Mouse (Mus musculus) cerebellum, postnatal 25 days (tissue): Measurements from ENCODE around the gene Leng8.

Experiments used
- DNase-seq, 2 experiments: peaks; one replicate each; pipeline ENCODE4 v3.0.0; 2021; ENCODE audit warnings: mixed read lengths in 2 of 2

Leng8 gene

DNA sequence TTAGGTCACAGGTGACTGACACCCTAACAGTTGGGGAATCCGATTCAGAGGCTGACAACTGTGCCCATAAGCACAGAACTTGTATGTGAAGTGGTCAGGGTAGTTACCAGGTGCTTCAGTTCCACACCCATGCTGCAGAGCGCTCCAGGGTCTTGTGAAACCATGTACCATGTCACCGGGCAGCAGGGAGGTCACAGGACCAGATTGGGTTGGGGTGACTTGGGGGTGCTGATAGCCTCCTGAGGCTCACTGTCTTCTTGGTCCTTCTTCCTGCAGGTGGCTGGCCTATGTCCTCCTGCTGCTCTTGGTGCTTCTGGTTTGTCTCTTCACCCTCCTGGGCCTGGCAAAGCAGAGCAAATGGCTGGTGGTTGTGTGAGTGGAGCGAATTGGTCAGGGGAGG is 8.9 kb upstream of the Leng8 start:
- no peak for DNase-seq

DNA sequence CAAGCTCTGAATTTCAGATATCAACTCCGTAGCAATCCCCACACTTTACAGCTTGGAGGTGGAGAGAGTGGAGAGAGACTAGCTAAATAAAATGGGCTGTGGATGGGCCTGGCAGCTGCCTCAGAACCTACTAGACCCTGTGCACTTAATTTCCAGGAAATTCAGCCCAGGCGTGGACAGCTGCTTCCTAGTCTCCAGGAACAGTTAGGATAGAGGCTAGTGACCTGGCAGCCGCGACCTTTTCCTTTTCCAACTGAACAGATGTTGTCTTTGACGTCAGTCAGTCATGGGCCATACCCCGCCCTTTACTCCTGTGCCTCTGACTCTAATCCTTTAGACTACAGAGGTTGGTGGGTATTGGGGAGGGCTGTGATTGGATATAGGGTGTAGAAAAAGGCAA is 8.0 kb upstream of the Leng8 start:
- no peak for DNase-seq

DNA sequence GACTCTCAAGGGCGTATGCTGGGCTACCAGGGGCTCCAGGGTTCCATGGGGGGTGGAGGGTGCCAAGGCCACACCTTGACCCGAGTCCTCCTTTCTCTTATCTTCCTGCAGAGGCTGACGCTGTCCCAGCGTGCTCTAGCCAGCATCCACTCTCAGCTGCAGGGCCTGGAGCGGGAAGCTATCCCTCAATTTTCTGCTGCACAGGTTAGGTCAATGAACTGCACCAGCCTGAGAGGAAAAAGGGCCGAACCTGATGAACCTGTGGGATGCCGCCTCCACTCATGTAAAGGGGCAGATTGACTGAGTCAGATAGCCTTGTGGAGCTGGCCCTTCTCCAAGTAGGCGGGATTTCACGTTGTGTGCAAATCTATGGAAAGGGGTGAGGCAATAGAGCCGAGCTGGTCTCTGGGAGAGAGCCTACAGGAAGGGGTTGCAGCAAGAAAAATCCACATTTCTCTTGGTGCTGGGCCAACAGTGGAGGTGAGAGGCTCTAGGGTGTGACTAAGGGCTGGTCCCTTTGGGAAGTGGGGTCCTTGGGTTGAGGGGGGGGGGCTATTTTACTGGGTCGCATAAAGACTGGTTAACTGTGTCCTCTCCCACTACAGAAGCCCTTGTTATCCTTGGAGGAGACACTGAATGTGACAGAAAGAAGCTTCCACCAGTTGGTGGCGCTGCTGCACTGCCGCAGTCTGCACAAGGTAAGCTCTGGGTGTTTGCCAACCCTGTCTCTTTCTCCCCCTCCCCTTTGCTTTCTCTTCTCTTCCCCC is 6.0 kb upstream of the Leng8 start:
- peak; percentile 89 to 94 for DNase-seq

DNA sequence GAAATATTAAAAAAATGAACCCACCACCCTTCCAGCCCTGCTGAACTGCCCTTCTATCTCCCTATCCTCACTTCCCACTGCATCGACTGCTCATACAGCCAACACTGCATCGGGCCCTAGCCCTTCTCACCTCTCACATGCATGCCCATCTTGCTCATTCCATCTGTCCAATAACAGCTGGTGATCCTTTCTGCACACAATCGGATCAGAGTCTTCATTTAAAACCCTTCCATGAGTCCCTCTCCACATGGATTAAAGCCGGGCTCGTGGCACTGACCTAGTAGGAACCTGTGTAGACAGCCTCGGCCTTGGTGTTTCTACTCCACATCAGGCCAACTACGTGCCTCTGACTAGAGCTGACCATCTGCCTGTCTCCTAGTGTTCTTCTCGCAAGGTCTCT is 4.9 kb upstream of the Leng8 start:
- peak in 1 of 2 experiments; percentile 11 for DNase-seq

DNA sequence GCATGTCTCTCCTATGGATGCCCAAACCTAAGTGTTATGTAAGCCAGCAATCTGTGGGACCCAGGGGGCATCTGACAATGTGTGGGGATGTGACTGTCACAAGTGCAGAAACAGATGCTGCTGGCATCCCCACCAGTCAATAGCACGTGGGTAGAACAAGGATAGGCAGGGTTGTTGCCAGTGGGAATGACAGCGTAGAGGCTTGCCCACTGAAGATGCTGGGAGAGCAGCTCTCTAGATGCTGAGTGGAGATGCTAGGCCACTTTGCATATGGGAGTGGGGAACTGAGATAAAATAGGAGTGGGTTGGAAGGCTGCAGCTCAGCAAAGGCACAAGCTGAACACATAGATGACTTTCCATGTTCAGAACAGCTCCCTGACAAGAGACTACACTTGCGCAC is 4.3 kb upstream of the Leng8 start:
- peak in 1 of 2 experiments; percentile 16 for DNase-seq

DNA sequence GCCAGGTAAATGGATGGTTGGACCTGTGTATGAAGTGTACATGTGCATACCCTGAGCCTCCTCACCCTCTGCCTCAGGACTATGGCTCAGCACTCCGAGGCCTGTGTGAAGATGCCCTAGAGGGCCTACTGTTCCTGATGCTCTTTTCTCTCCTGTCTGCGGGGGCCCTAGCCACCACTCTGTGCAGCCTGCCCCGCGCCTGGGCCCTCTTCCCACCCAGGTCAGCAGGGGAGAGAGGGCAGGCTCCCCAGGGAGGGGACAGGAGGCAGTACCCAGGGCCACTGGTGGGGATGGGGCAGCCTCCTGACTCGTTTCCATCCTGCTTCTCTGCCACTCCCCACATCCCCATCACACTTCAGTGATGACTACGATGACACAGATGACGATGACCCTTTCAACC is 3.8 kb upstream of the Leng8 start:
- DNase-seq, result peak in 1 of 2 experiments; percentile 12

DNA sequence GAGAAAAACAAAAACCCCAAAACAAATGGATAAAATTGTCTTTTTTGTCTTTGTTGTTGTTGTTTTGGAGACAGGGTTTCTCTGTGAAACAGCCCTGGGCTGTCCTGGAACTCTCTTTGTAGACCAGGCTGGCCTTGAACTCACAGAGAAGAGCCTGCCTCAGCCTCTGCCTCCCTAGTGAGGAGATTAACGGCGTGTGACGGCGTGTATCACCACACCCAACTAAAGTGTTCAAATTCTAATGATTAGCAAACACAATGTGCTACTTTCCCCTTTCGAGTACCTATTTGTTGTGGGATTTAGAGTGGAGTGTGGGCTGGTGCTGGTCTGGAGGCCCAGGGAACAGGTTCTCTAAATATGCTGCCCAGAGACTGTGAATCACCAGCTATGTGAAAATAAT is 1.9 kb upstream of the Leng8 start:
- DNase-seq, result no peak

DNA sequence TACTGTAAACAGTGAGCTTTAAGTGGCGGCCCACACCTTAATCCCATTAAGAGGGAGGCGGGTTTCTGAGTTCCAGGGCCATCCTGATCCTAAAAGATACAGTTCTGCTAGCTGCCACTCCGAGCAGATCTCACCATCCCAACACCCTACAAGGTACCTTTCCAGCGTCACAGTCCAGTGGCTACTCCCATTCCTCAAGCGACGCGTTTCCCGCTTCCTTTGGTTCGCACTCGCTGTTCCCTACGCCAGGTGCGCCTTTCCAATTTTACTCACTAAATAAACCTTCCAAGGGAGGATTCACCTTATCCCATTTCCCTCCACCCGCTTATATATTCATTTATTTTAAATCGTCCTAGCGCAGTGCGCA is 452 bp upstream of the Leng8 start:
- DNase-seq, result no peak

DNA sequence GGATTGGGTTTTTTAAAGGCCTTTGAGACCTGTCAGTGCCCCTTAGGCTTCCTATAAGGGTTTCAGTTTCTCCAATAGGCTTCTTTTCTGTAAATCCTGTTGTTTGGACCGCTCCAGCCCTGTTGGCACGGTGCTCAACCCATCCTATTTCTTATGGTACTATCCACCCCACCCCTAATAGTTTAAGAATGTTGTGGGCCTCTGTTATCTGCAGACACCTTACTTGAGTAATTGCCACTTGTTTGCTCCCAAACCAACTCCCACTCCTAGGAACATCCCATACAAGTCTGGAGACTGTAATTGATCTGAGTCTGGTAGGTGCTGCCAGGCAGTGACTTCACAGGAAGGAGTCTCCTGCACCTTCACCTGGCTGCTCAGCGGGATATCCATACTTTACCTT is 907 bp downstream of the Leng8 start:
- DNase-seq, result peak in 1 of 2 experiments; percentile 15

DNA sequence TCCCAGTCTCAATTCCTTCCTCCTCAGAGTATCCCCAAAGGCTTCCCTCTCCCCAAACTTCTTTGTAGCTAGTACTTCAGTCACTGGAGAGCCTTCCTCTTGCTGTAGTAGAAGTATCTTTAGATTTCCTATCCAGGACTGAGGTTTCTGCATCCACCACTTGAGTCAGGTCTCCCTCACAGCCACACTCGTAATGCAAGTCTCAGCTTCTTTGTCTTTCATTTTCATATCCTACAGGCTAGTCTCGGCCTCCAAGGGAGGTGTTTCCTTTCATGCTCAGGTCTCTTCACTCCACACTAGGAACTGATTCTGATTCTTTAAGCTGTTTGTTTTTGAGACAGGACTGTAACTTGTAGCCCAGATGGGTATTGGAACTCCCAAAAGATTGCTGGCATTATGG is 1.3 kb downstream of the Leng8 start:
- DNase-seq, result no peak

DNA sequence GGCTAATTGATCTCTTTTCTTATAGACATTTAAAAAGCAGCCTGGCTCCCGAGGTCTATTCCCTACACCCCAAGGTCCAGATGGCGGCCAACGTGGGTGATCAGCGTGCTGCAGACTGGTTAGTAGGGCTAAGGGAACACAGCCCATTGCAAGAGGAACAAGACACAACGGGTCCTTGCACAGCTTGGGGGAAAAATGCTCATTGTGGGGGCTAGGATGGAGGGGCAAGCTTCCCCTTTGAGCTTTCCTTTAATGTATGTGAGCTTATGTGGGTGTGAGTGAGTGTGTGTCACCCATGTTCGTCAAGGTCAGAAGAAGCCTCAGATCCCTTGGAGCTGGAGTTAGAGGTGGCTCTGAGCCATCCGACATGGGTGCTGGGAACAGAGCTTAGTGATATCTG is 1.8 kb downstream of the Leng8 start:
- peak in 1 of 2 experiments; percentile 9 for DNase-seq

DNA sequence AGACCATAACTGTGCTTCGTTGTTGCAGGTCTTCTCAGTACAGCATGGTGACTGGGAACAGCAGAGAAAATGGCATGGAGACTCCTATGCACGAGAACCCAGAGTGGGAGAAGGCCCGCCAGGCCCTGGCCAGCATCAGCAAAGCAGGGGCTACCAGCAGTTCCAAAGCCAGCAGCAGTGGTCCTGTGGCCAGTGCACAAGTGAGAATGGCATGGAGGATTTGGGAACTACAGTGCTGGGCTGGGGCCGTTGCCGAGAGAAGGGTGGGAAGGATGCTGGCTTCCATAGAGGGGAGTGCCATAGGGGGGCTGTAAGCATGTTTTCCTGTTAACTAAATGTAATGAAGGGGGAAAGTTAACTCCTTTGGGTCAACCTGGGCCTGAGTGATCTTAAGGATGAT is 2.6 kb downstream of the Leng8 start:
- DNase-seq, result peak in 1 of 2 experiments; percentile 5

DNA sequence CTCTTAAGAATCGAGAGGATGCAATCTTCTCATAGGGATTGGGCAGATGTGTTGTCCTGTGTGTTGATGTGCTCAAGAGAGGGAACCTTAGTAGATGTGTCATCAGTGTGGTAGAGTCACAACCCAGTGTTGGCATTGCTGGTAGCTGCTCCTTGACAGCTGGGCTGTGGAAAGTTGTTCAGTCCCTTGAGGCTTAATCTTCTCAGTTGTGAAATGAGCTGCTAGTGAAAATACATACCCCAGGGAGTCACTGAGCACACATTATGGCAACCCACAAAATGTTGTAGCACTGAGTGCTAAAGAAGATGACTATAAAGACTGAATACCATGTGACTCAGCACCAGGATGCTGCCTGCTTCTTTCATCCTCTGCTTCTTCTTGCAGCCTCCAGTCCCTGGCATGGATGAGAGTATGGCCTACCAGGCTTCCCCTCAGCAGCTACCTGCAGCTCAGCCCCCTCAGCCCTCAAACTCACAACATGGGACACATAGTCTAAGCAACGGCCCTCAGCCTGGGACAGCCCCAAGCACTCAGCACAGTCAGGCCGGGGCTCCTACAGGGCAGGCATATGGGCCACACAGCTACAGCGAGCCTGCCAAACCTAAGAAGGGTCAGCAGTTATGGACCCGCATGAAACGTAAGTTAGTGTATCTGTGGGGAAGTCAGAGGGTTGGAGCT is 4.9 kb downstream of the Leng8 start:
- peak in 1 of 2 experiments; percentile 15 for DNase-seq

DNA sequence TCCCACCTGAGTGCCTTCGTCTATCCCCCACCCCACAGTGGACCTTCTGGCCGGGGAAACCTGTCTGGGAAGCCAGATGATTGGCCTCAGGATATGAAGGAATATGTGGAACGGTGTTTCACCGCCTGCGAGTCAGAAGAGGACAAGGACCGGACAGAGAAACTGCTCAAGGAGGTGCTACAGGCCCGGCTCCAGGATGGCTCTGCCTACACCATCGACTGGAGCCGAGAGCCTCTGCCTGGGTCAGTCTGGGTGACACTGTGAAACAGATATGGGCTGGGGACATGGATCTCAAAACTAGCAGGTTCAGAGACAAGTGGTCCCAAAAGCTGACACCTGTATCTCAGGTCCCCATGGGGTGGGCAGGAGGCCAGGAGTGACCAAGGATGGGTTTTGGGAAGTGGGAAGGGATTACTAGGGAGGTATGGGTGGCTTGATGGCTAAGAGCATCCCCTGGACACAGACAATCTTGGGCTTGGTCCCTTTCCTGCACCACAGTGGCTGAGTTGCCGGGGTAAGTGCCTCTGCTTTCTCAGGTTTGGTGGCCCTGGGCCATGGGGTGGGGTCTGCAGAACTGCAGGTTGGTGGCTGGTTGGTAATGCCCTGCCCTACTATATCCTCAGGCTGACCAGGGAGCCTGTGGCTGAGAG is 6.1 kb downstream of the Leng8 start:
- DNase-seq, result peak in 1 of 2 experiments; percentile 28

DNA sequence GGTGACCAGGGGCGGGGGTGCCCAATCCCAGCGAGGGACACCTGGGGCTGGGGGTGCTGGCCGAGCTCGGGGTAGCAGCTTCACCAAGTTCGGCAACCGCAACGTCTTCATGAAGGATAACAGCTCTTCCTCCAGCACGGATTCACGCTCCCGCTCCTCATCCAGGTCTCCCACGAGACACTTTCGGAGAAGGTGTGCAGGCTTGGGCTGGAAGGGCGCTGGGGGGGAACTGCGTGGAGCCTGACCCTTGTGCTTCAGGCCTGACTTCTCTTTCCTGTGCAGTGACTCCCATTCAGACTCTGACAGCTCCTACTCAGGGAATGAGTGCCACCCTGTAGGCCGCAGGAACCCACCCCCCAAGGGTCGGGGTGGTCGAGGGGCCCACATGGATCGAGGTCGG is 6.7 kb downstream of the Leng8 start:
- DNase-seq, result no peak

DNA sequence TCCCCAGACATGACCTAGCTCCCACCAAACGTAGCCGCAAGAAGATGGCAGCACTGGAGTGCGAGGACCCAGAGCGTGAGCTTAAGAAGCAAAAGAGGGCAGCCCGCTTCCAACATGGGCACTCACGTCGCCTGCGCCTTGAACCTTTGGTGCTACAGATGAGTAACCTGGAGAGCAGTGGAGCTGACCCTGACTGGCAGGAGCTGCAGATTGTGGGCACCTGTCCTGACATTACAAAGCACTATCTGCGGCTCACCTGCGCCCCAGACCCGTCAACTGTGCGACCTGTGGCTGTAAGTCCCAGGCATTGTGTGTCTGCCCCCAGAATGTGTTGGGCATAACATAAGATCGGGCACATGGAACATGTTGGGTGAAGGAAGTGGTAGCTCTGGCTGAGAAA is 7.2 kb downstream of the Leng8 start:
- no peak for DNase-seq

DNA sequence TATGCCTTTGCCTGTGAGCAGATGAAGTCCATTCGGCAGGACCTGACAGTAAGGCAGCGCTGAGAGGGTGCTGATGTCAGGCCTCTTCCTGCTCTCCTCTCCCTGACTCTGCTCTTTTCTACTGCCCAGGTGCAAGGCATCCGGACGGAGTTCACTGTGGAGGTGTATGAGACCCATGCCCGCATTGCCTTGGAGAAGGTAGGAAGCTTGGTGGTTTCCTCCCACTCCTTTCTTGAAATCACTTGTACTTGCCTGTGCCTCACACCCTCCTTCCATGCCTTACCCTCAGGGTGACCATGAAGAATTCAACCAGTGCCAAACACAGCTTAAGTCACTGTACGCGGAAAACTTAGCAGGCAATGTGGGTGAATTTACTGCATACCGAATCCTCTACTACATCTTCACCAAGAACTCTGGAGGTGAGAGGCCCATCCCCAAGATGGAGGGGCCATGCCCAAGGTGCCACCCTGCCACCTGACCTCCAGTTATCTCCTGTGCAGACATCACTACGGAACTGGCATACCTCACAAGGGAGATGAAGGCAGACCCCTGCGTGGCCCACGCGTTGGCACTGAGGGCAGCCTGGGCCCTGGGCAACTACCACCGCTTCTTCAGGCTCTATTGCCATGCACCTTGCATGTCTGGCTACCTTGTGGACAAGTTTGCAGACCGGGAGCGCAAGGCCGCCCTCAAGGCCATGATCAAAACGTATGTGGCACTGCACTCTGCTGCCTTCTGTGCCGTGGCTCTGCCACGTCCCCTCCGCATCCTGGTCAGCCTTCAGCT is 8.1 kb downstream of the Leng8 start:
- peak; percentile 14 to 22 for DNase-seq

DNA sequence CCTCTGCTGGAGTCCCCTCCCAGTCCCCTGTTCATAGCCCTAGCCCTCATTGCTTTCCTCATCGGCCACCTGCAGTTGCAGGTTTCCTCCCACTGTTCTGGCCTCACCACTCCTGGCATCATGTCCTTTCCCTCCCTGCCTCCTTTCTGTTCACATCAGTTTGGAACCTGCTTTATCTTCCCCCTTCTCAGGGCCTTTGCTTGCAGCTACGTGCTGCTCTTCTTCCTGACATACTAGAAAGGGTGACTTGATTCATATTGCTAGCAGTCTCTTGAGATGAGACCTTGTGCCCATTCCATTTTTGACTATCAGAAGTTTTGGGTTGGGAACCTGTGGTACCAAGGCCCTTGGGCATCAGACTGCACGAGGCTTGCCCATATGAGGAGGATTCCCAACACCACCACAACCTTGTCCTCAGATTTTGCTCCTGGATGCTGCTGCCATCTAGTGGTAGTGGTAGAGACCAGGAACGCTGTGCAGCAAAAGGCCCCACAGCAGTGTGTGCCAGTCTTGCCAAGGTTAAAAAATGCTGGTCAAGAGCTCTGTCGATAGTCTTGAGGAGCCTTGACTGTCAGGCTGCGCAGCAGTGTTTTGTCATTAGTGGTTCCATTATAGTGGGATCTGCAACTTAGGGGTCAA is 8.8 kb downstream of the Leng8 start:
- DNase-seq, result peak; percentile 66 to 76

DNA sequence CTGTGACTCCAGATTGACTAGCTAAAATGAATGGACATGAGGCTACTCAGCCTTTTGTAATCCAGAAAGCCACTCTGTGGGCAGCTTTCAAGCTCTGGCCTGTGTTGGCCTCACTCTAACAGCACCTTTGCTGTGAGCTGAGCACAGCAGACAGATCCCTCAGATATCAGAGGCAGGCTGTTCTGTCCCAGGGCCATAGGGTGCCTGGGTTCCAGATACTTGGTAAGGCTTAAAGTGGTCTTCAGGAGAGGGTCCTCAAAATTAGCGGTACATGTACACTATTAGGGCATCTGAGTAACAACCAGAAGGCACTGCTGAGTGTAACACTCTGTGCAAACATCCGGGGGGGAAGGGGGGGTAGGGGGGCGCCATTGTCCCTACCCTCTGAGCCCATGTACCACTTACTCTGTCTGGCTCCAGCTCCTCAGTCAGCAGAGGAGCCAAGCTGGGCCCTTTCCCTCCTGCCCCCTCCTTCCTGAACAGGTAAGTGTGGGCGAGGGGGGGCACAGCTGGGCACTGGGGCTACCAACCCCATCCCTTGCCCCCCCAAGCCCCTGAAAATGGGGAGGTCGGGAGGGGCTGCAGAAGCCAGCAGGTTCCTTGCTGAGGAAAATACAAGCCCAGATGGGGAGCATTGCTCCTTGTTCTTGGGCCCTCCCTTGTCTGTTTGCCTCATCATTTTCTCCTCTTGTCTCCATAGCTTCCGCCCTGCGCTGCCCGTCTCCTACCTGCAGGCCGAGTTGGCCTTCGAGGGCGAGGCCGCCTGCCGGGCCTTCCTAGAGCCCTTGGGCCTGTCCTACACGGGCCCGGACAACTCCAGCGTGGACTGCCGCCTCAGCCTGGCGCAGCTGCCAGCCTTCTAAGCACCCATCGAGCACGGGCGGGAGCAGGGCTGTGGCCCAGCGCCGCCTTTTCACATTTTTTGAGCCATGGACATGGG is 9.7 kb downstream of the Leng8 start:
- DNase-seq, result peak; percentile 19 to 34

DNA sequence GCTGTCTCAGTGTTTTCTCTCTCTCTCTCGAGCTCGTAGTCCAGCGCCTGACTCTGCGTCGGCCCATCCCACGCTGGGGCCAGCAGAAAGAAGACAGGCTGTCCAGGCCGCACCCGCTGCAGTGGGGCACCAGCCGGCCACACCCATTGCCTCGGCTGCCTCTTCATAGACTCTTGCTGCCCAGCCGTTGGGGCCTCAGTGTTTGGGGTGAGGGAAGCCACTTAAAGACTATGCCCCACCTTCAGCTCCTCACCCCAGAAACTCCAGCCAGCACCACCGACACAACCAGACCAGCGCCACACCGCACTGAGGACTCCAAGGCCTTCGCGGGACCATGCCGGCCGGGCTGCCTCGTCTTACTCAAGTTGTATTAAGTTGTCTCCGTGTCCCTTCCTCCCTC is 10.5 kb downstream of the Leng8 start:
- DNase-seq, result peak in 1 of 2 experiments; percentile 28

DNA sequence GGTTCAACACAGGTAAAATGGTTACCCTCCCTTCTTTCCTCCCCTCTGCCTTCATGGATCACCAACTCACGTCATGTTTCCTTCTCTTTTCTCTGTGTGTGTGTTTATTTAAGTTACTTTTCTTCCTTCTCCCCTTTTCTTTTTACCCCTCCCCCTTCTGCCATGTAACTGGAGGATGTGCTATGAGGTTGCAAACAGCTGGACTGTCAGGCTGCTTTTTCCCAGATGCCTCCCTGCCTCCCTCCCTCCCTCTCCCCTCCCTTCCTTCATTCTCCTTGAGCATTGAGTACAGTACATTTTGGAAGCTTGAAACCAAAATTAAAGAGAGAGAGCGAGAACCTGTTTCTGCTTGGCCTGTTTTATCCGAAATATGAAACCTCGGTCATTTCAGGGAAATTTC is 11.0 kb downstream of the Leng8 start:
- DNase-seq, result no peak
